Mouse (Mus musculus) bone marrow, adult 2 months (tissue): ENCODE measurements around the gene Cntnap2. TPM values are rescaled to one million over a fixed set of nuclear protein-coding genes. Genes with fewer than 3 reads are reported as not detected.

ENCODE experiments used
- H3K27ac ChIP-seq: fragments of 200-500 bp; 2 replicates; pipeline ENCODE4 v1.5.1; 2012; ENCODE audit warnings: low read depth, mild to moderate bottlenecking, control low read depth, inconsistent platforms, low read length; ENCODE audit not compliant: control insufficient read depth, poor library complexity, insufficient read depth
- H3K4me1 ChIP-seq: fragments of 200-500 bp; 2 replicates; pipeline ENCODE4 v1.6.1; 2011; ENCODE audit warnings: low read length; ENCODE audit not compliant: control insufficient read depth, insufficient read depth
- H3K4me3 ChIP-seq: fragments of 200-500 bp; replicated peaks from 2 replicates; pipeline ENCODE3; 2011; ENCODE audit warnings: mild to moderate bottlenecking, low read depth, low read length, control low read depth; ENCODE audit not compliant: control insufficient read depth
- CTCF ChIP-seq: fragments of 200-500 bp; IDR thresholded peaks from 2 replicates; pipeline ENCODE4 v1.5.1; 2011; ENCODE audit warnings: low read length, control low read depth; ENCODE audit not compliant: control insufficient read depth, insufficient read depth
- POLR2A ChIP-seq: fragments of 200-500 bp; IDR thresholded peaks from 2 replicates; pipeline ENCODE4 v1.6.1; 2011; ENCODE audit warnings: low read depth, mild to moderate bottlenecking, control low read depth, low read length, borderline replicate concordance; ENCODE audit not compliant: control insufficient read depth
- WGBS: fragments of 180-500 bp; shearing (Covaris S2); methylation state at CpG from one replicate; pipeline ENCODE4 v1.1.7; 2018; 5-methylcytosine and 5-hydroxymethylcytosine counted together
- polyA plus RNA-seq: library from polyadenylated mRNA; stranded (reverse); fragments of >200 nt; gene quantifications from 2 replicates; pipeline ENCODE4 v1.2.4, GENCODE M21; 2011; ENCODE audit warnings: low replicate concordance; ENCODE audit not compliant: missing spikeins, insufficient read depth, insufficient read length

Gene Cntnap2
- polyA plus RNA-seq, 1 experiment = 0.40 TPM

- H3K27ac ChIP-seq = no peak overlapping the region
- TF ChIP-seq POLR2A = no peak
- no peak for TF ChIP-seq CTCF
- WGBS = 81% methylated on average over 7 of the region's 7 CpGs
- H3K4me3 ChIP-seq = no peak overlapping the region
- H3K4me1 ChIP-seq = no peaks in the 10 kb centered on the region
Observed at GRCm38 (mm10) chr6:45381126-45381525, 322.0 kb downstream of the Cntnap2 start.

- WGBS = 25% methylated on average over 1 of the region's 1 CpGs
- Histone ChIP-seq H3K27ac (no peak overlapping the region), H3K4me1 (no peaks in the 10 kb centered on the region), H3K4me3 (no peak overlapping the region)
- TF ChIP-seq POLR2A = no peak
- TF ChIP-seq CTCF = no peak
Observed at GRCm38 (mm10) chr6:45389034-45389433, 329.9 kb downstream of the Cntnap2 start.

GRCm38 (mm10) chr6:45413629-45414028 is 354.5 kb downstream of the Cntnap2 start:
- Histone ChIP-seq H3K4me3 (no peak overlapping the region), H3K4me1 (no peaks in the 10 kb centered on the region), H3K27ac (no peak overlapping the region)
- WGBS = 70% methylated on average over 2 of the region's 2 CpGs
- no peak for TF ChIP-seq POLR2A
- TF ChIP-seq CTCF = no peak

GRCm38 (mm10) chr6:45455424-45455823 is 396.3 kb downstream of the Cntnap2 start:
- Histone ChIP-seq H3K4me3 (no peak overlapping the region), H3K4me1 (no peaks in the 10 kb centered on the region), H3K27ac (no peak overlapping the region)
- TF ChIP-seq CTCF (no peak), POLR2A (no peak)
- WGBS = 75% methylated on average over 1 of the region's 1 CpGs

- WGBS = 73% methylated on average over 3 of the region's 3 CpGs
- Histone ChIP-seq H3K4me3 (no peak overlapping the region), H3K27ac (no peak overlapping the region), H3K4me1 (no peaks in the 10 kb centered on the region)
- TF ChIP-seq POLR2A (no peak), CTCF (no peak)
Observed at GRCm38 (mm10) chr6:45518221-45518620, 459.1 kb downstream of the Cntnap2 start.

- TF ChIP-seq CTCF (no peak), POLR2A (no peak)
Observed at GRCm38 (mm10) chr6:45536999-45537398, 477.8 kb downstream of the Cntnap2 start.

GRCm38 (mm10) chr6:45544319-45544875 is 485.2 kb downstream of the Cntnap2 start:
- H3K4me1 ChIP-seq = no peaks in the 10 kb centered on the region
- no peak overlapping the region for H3K4me3 ChIP-seq
- WGBS = 86% methylated on average over 7 of the region's 7 CpGs
- H3K27ac ChIP-seq = no peak overlapping the region
- TF ChIP-seq CTCF (no peak), POLR2A (no peak)

More at GRCm38 (mm10) chr6:45536999-45537398, 477.8 kb downstream of the Cntnap2 start:
- Histone ChIP-seq H3K27ac (no peak overlapping the region), H3K4me1 (no peaks in the 10 kb centered on the region), H3K4me3 (no peak overlapping the region)
- WGBS = 75% methylated on average over 2 of the region's 2 CpGs

- WGBS = 84% methylated on average over 1 of the region's 1 CpGs
- TF ChIP-seq CTCF = no peak
- no peak for TF ChIP-seq POLR2A
- Histone ChIP-seq H3K4me3 (no peak overlapping the region), H3K27ac (no peak overlapping the region), H3K4me1 (no peaks in the 10 kb centered on the region)
Observed at GRCm38 (mm10) chr6:45559724-45560123, 500.6 kb downstream of the Cntnap2 start.
